Mouse (Mus musculus) heart, postnatal 0 days (tissue): Measurements from ENCODE around the gene Sgk1. TPM values are rescaled to one million over a fixed set of nuclear protein-coding genes. Genes with fewer than 3 reads are reported as not detected.

Experiments
- ATAC-seq: fragments of 200-750 bp; cut with Nextera tagmentation; 2 replicates; pipeline ENCODE4 v1.8.0; 2017; ENCODE audit warnings: low read depth, moderate number of reproducible peaks, moderate library complexity; ENCODE audit not compliant: insufficient read depth
- DNase-seq: peaks from one replicate; pipeline ENCODE4 v3.0.0-alpha.2; 2016; ENCODE audit warnings: low spot score
- H3K27ac ChIP-seq: fragments of 300-500 bp; sonication (generic); 2 replicates; pipeline ENCODE4 v1.5.1; 2014; ENCODE audit warnings: low read depth, mild to moderate bottlenecking
- H3K27me3 ChIP-seq: fragments of 300-500 bp; sonication (generic); 2 replicates; pipeline ENCODE4 v1.6.1; 2014; ENCODE audit warnings: low read length, mixed read lengths; ENCODE audit not compliant: control insufficient read depth, insufficient read depth
- H3K36me3 ChIP-seq: fragments of 300-500 bp; sonication (generic); replicated peaks from 2 replicates; pipeline ENCODE4 v1.6.1; 2014; ENCODE audit warnings: low read length, mixed read lengths; ENCODE audit not compliant: control insufficient read depth, insufficient read depth
- H3K4me1 ChIP-seq: fragments of 300-500 bp; sonication (generic); 2 replicates; pipeline ENCODE4 v1.6.1; 2014; ENCODE audit warnings: antibody characterized with exemption; ENCODE audit not compliant: control insufficient read depth, insufficient read depth
- H3K4me2 ChIP-seq: fragments of 300-500 bp; sonication (generic); 2 replicates; pipeline ENCODE4 v1.6.1; 2014; ENCODE audit warnings: low read depth, mild to moderate bottlenecking, low read length, moderate library complexity
- H3K4me3 ChIP-seq: fragments of 300-500 bp; sonication (generic); 2 replicates; pipeline ENCODE4 v1.5.1; 2014; ENCODE audit warnings: low read depth, low read length
- H3K9ac ChIP-seq: fragments of 300-500 bp; sonication (generic); replicated peaks from 2 replicates; pipeline ENCODE4 v1.6.1; 2014; ENCODE audit warnings: low read depth, low read length, mixed read lengths
- H3K9me3 ChIP-seq: fragments of 300-500 bp; sonication (generic); replicated peaks from 2 replicates; pipeline ENCODE4 v1.6.1; 2016; ENCODE audit warnings: low read length; ENCODE audit not compliant: control insufficient read depth
- CTCF ChIP-seq: IDR thresholded peaks from 2 replicates; pipeline ENCODE4 v1.5.1; 2016; ENCODE audit warnings: antibody characterized with exemption, control low read depth, low read depth
- EP300 ChIP-seq: IDR thresholded peaks from 2 replicates; pipeline ENCODE4 v1.6.1; 2016; ENCODE audit warnings: antibody characterized with exemption, low read depth
- WGBS: fragments of 180-500 bp; shearing (Covaris S2); extraction: QIAGEN DNeasy Blood & Tissue Kit; methylation state at CpG from one replicate; pipeline ENCODE4 v1.1.7; 2014; 5-methylcytosine and 5-hydroxymethylcytosine counted together
- polyA plus RNA-seq: library from polyadenylated mRNA; unstranded; fragments of >200 nt; fragmentation: Nextera tagmentation; extraction: Ambion mirVana; gene quantifications from 2 replicates; pipeline ENCODE4 v1.2.1, GENCODE M21; 2015
- total RNA-seq: library from RNA; depleted of rRNA; stranded (reverse); fragments of >200 nt; gene quantifications from 2 replicates; pipeline ENCODE4 v1.2.3, GENCODE M21; 2014; ENCODE audit warnings: low replicate concordance

Sgk1 gene
- total and polyA plus RNA-seq, 2 experiments from 2014 or later = 35.8 to 134 TPM

DNA sequence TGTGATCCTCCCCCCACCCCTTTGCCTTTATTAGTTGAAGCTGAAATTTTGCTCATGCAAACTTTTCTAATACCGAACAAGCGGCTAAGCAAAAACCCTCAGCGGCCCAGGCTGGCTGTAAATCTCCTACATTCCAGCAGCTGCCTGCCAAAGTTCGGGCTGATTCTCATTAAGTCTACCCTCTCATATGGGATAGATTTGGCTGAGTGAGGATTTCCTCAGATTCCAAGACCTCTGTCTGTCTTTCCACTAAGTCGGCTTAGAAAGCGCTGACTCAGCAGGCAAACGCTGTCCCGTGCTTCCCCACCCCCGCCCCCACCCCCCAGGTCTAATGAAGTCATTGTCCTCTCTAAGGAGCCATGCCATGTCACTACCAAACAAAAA, 55.2 kb downstream of the Sgk1 start:
- H3K4me2 ChIP-seq = peak overlapping the region; percentile 20
- H3K9ac ChIP-seq = no peak overlapping the region
- no peaks in the 10 kb centered on the region for H3K9me3 ChIP-seq
- H3K36me3 ChIP-seq = no peaks in the 10 kb centered on the region
- H3K27ac ChIP-seq = no peak overlapping the region
- TF ChIP-seq CTCF = no peak
- ATAC-seq = no peak
- H3K27me3 ChIP-seq = no peaks in the 10 kb centered on the region
- WGBS = 17% methylated on average over 9 of the region's 9 CpGs
- no peaks in the 10 kb centered on the region for H3K4me1 ChIP-seq
- no peak overlapping the region for H3K4me3 ChIP-seq
- DNase-seq = no peak

DNA sequence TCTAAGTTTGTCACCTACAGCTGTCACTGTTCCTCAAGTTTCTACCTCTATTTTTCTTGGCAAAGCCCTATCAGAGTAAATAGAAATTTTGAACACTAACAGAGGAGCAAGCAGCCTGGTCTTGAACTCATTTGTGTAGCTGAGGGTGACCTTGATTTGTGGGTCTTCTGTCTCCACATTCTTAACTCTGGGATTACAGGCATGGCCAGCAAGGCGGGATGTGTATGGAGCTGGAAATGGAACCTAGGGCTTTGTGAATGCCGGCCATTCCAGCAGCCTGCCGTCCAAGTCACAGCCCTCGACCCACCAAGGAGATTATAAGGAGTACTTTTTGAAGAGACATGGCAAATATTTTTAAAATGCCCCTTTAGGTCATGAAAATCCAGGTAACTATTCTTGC, 56.2 kb downstream of the Sgk1 start:
- 61% methylated on average over 4 of the region's 4 CpGs for WGBS
- TF ChIP-seq EP300 (no peak), CTCF (no peak)
- no peak for DNase-seq
- Histone ChIP-seq H3K27me3 (no peaks in the 10 kb centered on the region), H3K27ac (no peak overlapping the region), H3K36me3 (no peaks in the 10 kb centered on the region), H3K4me3 (no peak overlapping the region), H3K4me2 (no peak overlapping the region), H3K9ac (no peak overlapping the region), H3K4me1 (no peaks in the 10 kb centered on the region), H3K9me3 (no peaks in the 10 kb centered on the region)
- no peak for ATAC-seq

GRCm38 (mm10) chr10:21941235-21941634, 59.3 kb downstream of the Sgk1 start:
- H3K4me2 ChIP-seq = no peak overlapping the region
- no peaks in the 10 kb centered on the region for H3K36me3 ChIP-seq
- no peak for TF ChIP-seq EP300
- TF ChIP-seq CTCF = no peak
- H3K27me3 ChIP-seq = no peaks in the 10 kb centered on the region
- ATAC-seq (no peak), DNase-seq (no peak)
- no peaks in the 10 kb centered on the region for H3K4me1 ChIP-seq
- no peak overlapping the region for H3K4me3 ChIP-seq
- no peaks in the 10 kb centered on the region for H3K9me3 ChIP-seq
- no peak overlapping the region for H3K9ac ChIP-seq
- no peak overlapping the region for H3K27ac ChIP-seq
- 67% methylated on average over 3 of the region's 3 CpGs for WGBS

GRCm38 (mm10) chr10:21943145-21943700, 61.2 kb downstream of the Sgk1 start:
- ATAC-seq = no peak
- Histone ChIP-seq H3K4me2 (no peak overlapping the region), H3K27me3 (no peaks in the 10 kb centered on the region), H3K36me3 (no peaks in the 10 kb centered on the region), H3K27ac (no peak overlapping the region), H3K4me3 (no peak overlapping the region), H3K9me3 (no peaks in the 10 kb centered on the region), H3K4me1 (no peaks in the 10 kb centered on the region), H3K9ac (no peak overlapping the region)
- WGBS = 84% methylated on average over 6 of the region's 6 CpGs
- TF ChIP-seq EP300 = no peak
- no peak for TF ChIP-seq CTCF
- no peak for DNase-seq

DNA sequence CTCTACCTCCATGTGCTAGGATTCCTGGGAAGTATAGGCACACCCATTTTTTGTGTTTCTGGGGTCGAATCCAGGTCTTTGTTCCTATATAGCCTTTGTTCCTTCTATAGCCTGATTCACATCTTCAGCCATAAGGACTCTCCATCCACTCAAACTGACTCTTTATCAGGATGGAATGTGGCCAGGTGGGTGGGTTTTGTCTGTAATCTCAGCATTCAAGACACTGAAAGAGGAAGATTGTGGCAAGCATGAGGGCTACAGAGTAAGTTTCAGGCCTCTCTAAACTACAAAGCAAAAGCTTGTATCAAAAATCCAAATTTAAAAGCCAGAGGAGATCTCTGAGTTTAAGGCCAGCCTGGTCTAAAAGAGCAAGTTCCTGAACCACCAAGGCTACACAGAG, 63.2 kb downstream of the Sgk1 start:
- Histone ChIP-seq H3K9me3 (no peaks in the 10 kb centered on the region), H3K9ac (no peak overlapping the region), H3K27me3 (no peaks in the 10 kb centered on the region), H3K4me2 (no peak overlapping the region), H3K36me3 (no peaks in the 10 kb centered on the region), H3K4me3 (no peak overlapping the region), H3K27ac (no peak overlapping the region), H3K4me1 (no peaks in the 10 kb centered on the region)
- no peak for TF ChIP-seq EP300
- no peak for TF ChIP-seq CTCF
- 70% methylated on average over 1 of the region's 1 CpGs for WGBS
- ATAC-seq = no peak
- DNase-seq = no peak

DNA sequence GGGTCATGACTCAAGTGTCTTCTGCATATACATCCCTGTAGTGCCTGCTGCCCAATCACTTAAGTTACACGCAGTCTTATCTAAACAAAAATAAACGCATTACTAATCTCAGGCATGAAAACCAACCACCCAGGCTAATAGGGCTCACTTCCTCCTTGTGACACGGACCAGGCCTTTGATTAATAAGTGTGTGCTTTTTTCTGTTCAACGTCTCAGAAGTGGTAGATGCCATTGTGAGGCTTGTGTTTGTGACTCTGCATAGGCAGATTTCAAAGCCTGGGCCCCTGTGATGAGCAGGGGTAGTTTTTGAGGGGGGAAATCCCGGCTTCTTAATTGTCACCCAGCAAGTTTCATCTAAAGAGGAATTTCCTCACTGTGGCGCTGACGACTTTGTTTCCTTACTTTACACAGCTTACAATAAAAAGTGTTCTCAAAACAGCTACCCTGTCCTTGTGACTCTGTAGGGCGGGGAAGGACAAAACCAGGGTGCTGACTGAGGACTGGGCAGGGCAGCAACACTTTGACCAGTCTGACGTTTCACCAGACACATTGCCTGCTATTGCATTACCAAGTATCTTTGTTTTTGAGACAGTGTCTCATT, 64.9 kb downstream of the Sgk1 start:
- no peak for DNase-seq
- Histone ChIP-seq H3K4me3 (no peak overlapping the region), H3K36me3 (no peaks in the 10 kb centered on the region), H3K9ac (no peak overlapping the region), H3K4me2 (no peak overlapping the region), H3K27me3 (no peaks in the 10 kb centered on the region), H3K4me1 (no peaks in the 10 kb centered on the region), H3K9me3 (no peaks in the 10 kb centered on the region), H3K27ac (no peak overlapping the region)
- ATAC-seq = no peak
- 40% methylated on average over 9 of the region's 9 CpGs for WGBS
- TF ChIP-seq EP300 = no peak
- no peak for TF ChIP-seq CTCF
